Mouse (Mus musculus) liver, embryonic 13.5 days (tissue): ENCODE results near the gene Dnm3. TPM values are rescaled to one million over a fixed set of nuclear protein-coding genes. Genes with fewer than 3 reads are reported as not detected.
A peak's percentile ranks its signal among the peaks of the same experiment; 100 is the strongest.

Source experiments
- ATAC-seq: fragments of 200-750 bp; cut with Nextera tagmentation; 2 replicates; pipeline ENCODE4 v1.8.0; 2017; ENCODE audit warnings: low read depth, mild to moderate bottlenecking, moderate number of reproducible peaks, moderate library complexity
- DNase-seq: peaks from one replicate; pipeline ENCODE4 v3.0.0; 2022
- H3K27ac ChIP-seq: fragments of 300-500 bp; sonication (generic); 2 replicates; pipeline ENCODE4 v1.5.1; 2015; ENCODE audit warnings: moderate library complexity, mild to moderate bottlenecking, inconsistent platforms
- H3K27me3 ChIP-seq: fragments of 300-500 bp; sonication (generic); 2 replicates; pipeline ENCODE4 v1.6.1; 2015; ENCODE audit warnings: mild to moderate bottlenecking, inconsistent platforms
- H3K36me3 ChIP-seq: fragments of 300-500 bp; sonication (generic); 2 replicates; pipeline ENCODE4 v1.6.1; 2015; ENCODE audit warnings: mild to moderate bottlenecking, inconsistent platforms
- H3K4me1 ChIP-seq: fragments of 300-500 bp; sonication (generic); replicated peaks from 2 replicates; pipeline ENCODE4 v1.6.1; 2015; ENCODE audit warnings: inconsistent platforms
- H3K4me2 ChIP-seq: fragments of 300-500 bp; sonication (generic); 2 replicates; pipeline ENCODE4 v1.6.1; 2015; ENCODE audit warnings: inconsistent platforms, mild to moderate bottlenecking, moderate library complexity
- H3K4me3 ChIP-seq: fragments of 300-500 bp; sonication (generic); replicated peaks from 2 replicates; pipeline ENCODE4 v1.5.1; 2015; ENCODE audit warnings: mild to moderate bottlenecking, inconsistent platforms
- H3K9ac ChIP-seq: fragments of 300-500 bp; sonication (generic); 2 replicates; pipeline ENCODE4 v1.6.1; 2015; ENCODE audit warnings: mild to moderate bottlenecking, inconsistent platforms
- H3K9me3 ChIP-seq: fragments of 300-500 bp; sonication (generic); replicated peaks from 2 replicates; pipeline ENCODE4 v1.6.1; 2016; ENCODE audit warnings: inconsistent platforms
- WGBS: fragments of 180-500 bp; shearing (Covaris S2); methylation state at CpG from one replicate; pipeline ENCODE4 v1.1.7; 2015; ENCODE audit not compliant: insufficient replicate concordance; 5-methylcytosine and 5-hydroxymethylcytosine counted together
- polyA plus RNA-seq: library from polyadenylated mRNA; unstranded; fragments of >200 nt; fragmentation: Nextera tagmentation; extraction: Ambion mirVana; gene quantifications from 2 replicates; pipeline ENCODE4 v1.2.1, GENCODE M21; 2015

Dnm3 gene
- polyA plus RNA-seq, result 1.2 and 1.4 TPM in 2 replicates

DNA sequence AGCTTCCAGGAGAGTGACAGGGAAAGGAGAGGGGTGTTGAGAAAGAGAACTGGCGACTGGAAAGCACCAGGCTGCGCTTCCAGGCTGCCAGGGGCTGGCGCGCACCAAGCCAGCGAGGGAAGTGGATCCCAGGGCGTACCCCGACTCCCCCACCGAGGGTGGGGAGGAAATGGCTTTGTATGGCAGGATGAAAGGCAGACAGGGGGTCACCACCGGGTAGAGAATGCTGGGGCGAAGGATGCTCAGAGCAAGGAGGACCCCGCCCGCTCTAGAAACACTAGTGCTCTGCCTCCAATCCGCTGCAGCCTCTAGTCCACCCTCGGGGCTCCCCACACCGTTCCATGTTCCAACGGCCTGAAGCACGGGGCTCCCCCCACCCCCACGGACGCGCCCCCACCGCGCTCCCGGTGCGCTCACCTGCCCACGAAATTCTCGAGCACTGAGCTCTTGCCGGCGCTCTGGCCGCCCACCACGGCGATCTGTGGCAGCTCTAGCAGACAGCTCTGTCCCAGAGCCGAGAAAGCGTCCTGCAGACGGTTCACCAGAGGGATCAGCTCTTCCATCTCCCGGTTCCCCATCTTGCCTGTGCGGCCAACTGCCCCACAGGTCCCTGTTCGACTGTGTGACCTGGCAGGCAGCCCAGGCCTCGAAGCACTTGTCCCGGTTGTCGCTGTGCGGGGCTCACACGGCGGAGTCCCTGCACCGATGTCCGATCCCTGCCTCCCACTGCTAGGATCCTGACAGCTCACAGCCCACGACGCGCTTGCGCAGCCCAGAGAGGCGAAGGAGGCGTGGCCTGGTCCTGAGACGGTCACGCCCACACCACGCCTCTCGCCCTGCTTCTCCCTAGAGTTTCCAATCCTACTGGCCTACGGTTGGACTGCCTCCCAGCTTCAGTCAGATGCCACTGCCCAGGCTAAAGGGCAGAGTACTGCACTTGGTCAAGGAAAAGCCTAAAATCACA, at the start of gene Dnm3:
Gene Dnm3 (minus strand): TSS at position 789 of the 964 bp plus-strand sequence.
- WGBS, result 2% methylated on average over 55 of the region's 56 CpGs
- Histone ChIP-seq H3K27me3 (peaks cover 44% of the 10 kb centered on the region), H3K4me1 (0 out of 2 replicates have a peak, but pooled peaks cover 4% of the 10 kb centered on the region), H3K4me2 (peak within 1 kb of the TSS; percentile 73), H3K9me3 (no peaks in the 10 kb centered on the region), H3K36me3 (no peaks in the 10 kb centered on the region), H3K9ac (peak within 1 kb of the TSS; percentile 13; the same call in 1 of the 2 replicates), H3K27ac (no peak within 1 kb of the TSS), H3K4me3 (peak within 1 kb of the TSS; percentile 58)
- ATAC-seq (peak; percentile 94), DNase-seq (peak; percentile 50)

DNA sequence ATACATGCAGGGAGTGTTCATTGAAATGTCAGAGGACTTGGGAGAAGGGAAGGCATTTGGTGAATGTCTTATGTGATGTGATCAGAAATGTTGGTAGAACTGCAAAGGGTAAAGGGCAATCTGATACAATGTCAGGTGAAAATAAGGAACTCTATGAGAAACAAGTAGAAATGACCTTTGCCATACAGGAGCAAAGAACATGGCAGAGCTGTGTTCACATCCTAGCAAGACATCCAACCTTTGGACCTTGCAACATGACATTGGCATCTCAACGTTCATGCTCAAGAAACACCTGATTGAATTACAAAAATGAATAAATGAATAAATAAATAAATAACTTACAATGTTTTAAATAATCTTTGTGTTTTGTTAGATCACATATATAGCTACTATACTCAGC, 37.3 kb upstream of the Dnm3 start:
- H3K4me1 ChIP-seq, result peaks cover 4% of the 10 kb centered on the region; the same call in 1 of the 2 replicates
- no peaks in the 10 kb centered on the region for H3K36me3 ChIP-seq
- ATAC-seq (no peak), DNase-seq (no peak)
- no peak overlapping the region for H3K4me3 ChIP-seq
- H3K9ac ChIP-seq, result no peak overlapping the region
- no peak overlapping the region for H3K27ac ChIP-seq
- 63% methylated on average over 1 of the region's 1 CpGs for WGBS
- no peaks in the 10 kb centered on the region for H3K9me3 ChIP-seq
- no peaks in the 10 kb centered on the region for H3K27me3 ChIP-seq
- H3K4me2 ChIP-seq, result no peak overlapping the region

DNA sequence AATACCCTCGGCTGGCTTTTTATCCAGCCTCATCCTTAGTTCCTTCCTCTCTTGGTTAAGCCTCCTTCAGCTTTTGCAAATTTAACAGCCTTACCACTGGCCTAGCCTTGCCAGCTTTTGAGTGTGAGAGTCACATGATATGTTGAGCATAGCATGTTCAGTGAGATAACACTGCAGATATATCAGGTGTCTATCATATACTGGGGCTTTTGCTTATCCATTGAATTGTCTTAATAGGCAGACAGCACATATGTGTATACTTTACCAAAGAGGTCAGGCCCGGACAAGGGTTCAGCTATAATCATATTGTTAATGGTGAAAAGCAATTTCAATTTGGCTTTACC, 32.2 kb upstream of the Dnm3 start:
- Histone ChIP-seq H3K27me3 (no peaks in the 10 kb centered on the region), H3K4me2 (0 out of 2 replicates have a peak overlapping the region, but pooled peaks have one; percentile 17), H3K9ac (no peak overlapping the region), H3K4me1 (peaks cover 16% of the 10 kb centered on the region), H3K4me3 (no peak overlapping the region), H3K27ac (no peak overlapping the region), H3K36me3 (no peaks in the 10 kb centered on the region), H3K9me3 (no peaks in the 10 kb centered on the region)
- DNase-seq (no peak), ATAC-seq (peak; percentile 84)
- WGBS, result 26% methylated on average over 2 of the region's 2 CpGs

DNA sequence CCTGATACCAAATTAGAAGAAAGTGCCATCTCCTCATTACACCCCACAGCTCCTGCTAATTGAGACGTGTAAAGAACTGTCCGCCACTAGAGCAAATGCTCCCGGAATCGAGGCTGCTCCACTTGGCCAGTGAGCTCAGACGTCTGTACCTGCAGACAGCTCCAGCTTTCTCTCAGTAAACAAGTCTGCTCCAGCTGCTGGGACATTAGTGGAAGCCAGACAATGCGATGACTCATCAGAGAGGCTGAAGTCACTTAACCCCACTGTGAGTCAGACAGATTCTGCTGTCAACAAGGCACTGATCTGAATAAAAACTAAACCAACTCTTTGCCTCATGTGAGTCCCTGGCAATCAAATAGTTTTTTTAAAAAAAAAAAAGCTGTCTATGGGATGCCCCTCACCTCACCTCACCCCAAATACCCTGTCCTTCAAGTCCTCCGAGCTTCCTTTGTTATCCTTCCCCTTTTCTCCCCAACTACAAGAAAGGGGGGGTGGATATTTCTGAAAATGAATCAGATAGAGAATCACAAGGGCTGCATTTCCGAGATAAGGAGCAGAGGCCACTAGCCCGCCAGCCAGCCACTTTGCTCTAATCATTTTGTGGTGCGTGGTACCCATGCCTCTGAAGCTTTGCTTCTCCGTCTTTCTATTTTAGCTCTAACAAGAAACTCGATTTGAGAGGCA, 31.6 kb upstream of the Dnm3 start:
- peaks cover 16% of the 10 kb centered on the region for H3K4me1 ChIP-seq
- ATAC-seq, result peak; percentile 69
- H3K27me3 ChIP-seq, result no peaks in the 10 kb centered on the region
- H3K27ac ChIP-seq, result no peak overlapping the region
- H3K9ac ChIP-seq, result no peak overlapping the region
- H3K4me2 ChIP-seq, result 0 out of 2 replicates have a peak overlapping the region, but pooled peaks have one; percentile 17
- no peak overlapping the region for H3K4me3 ChIP-seq
- no peak for DNase-seq
- 12% methylated on average over 12 of the region's 12 CpGs for WGBS
- H3K9me3 ChIP-seq, result no peaks in the 10 kb centered on the region
- no peaks in the 10 kb centered on the region for H3K36me3 ChIP-seq

DNA sequence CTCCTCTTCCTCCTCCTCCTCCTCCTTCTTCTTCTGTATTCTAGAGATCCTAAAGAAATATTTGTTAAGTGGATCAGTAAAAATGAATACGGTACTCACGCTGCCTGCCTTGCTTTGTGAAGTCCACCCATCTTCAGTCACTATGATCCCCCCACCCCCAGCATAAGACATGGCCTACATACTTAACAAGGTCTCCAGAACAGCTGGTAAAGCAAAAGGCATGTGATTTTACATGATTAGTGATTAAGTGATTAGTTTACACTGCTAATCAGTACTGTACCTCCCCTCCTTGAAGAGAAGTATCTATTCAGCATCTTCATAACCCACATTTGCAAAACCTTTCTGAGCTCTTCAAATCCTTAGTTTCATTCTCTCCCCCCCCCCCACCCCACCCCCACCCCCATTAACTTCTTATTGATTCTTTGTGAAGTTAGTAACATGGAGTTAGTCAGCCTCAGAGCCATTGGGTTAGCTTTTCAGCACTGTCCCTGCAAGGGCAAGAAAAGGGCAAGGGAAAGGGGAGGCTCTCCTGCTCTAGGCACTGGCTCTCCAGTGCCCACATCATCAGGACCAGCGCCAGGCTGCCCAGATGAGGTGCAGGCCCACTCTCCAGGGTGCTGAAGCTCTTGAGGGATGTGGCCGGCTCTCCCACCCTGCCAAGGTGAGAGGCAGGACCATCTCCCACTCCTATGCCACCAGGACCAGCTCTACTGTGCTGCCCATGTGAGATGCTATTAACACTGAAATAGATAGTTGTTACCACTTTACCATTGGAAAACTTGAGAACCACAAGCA, 30.6 kb upstream of the Dnm3 start:
- Histone ChIP-seq H3K27ac (no peak overlapping the region), H3K4me1 (peaks cover 16% of the 10 kb centered on the region), H3K9ac (no peak overlapping the region), H3K4me3 (no peak overlapping the region), H3K4me2 (no peak overlapping the region), H3K27me3 (no peaks in the 10 kb centered on the region), H3K36me3 (no peaks in the 10 kb centered on the region), H3K9me3 (no peaks in the 10 kb centered on the region)
- ATAC-seq, result no peak
- WGBS, result 69% methylated on average over 4 of the region's 4 CpGs
- DNase-seq, result no peak

DNA sequence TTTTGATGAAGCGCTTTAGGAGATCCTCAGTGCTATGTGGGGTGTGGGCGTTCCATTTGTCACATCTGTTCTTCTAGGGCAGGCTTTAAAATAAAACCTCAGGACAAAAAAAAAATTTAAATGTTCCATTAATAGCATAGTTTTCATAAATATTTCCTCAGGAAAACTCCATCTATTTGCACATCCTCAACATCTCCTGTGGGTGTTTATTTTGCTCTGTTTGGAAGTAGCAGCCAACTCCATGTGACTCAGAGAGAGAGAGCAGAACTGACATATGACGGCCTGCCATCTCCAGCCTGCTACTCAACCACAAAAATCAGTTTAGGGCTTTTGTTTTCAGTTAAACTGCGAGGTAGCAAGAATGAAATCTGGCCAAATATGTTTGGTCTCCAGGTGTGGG, 28.7 kb upstream of the Dnm3 start:
- H3K9me3 ChIP-seq, result no peaks in the 10 kb centered on the region
- 54% methylated on average over 4 of the region's 4 CpGs for WGBS
- peaks cover 16% of the 10 kb centered on the region for H3K4me1 ChIP-seq
- ATAC-seq (no peak), DNase-seq (no peak)
- H3K27ac ChIP-seq, result no peak overlapping the region
- no peaks in the 10 kb centered on the region for H3K27me3 ChIP-seq
- H3K36me3 ChIP-seq, result no peaks in the 10 kb centered on the region
- H3K9ac ChIP-seq, result no peak overlapping the region
- no peak overlapping the region for H3K4me2 ChIP-seq
- H3K4me3 ChIP-seq, result no peak overlapping the region

DNA sequence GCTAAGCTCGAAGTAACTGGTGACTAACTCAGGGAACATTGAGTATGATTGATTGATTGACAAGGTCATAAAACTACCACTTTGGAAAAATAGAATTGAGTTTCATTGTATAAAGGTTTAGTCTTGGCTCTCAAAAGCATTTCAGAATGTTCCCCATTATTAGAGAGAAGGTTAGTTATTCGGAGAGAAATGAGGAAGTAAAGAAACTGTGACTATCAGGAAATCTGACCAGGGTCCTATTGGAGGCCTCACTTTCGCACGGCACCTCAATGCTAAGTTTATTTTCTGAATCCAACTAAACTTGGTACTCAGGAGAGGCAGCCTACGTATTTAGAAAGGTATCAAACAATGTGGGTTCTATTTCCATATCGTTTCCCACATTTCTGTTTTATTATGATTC, 27.8 kb upstream of the Dnm3 start:
- Histone ChIP-seq H3K27ac (no peak overlapping the region), H3K4me3 (no peak overlapping the region), H3K9ac (no peak overlapping the region), H3K36me3 (no peaks in the 10 kb centered on the region), H3K4me1 (peaks cover 16% of the 10 kb centered on the region), H3K27me3 (no peaks in the 10 kb centered on the region), H3K9me3 (no peaks in the 10 kb centered on the region), H3K4me2 (no peak overlapping the region)
- ATAC-seq (no peak), DNase-seq (no peak)
- WGBS, result 39% methylated on average over 6 of the region's 6 CpGs

DNA sequence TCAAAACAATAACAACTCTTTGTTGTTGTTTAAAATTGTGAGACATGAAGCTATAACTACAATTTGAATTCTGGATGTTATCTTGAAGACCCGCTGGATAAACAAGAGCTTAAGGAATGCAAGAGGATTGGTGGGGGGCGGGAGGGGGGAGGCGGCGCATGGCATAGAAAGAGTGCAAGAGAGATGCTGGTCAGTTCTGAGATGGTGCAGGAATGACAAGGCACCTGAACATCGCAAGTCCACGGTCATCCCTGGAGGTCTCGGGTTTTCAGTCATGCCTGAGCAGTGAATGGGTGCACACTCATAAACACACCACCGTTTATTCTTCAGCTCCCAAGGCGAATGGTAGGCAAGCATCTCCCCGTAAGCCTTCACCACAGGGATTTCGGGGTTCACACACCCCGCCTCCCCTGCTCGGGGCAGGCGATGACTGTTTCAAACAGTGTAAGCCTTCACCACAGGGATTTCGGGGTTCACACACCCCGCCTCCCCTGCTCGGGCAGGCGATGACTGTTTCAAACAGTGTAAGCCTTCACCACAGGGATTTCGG, 1.2 kb downstream of the Dnm3 start:
- WGBS, result 6% methylated on average over 19 of the region's 19 CpGs
- Histone ChIP-seq H3K27me3 (peaks cover 44% of the 10 kb centered on the region), H3K4me1 (0 out of 2 replicates have a peak, but pooled peaks cover 4% of the 10 kb centered on the region), H3K4me3 (peak overlapping the region; percentile 58), H3K4me2 (peak overlapping the region; percentile 73), H3K9me3 (no peaks in the 10 kb centered on the region), H3K36me3 (no peaks in the 10 kb centered on the region), H3K27ac (no peak overlapping the region), H3K9ac (no peak overlapping the region)
- ATAC-seq (0 out of 2 replicates have a peak, but pooled peaks have one; percentile 7), DNase-seq (no peak)

DNA sequence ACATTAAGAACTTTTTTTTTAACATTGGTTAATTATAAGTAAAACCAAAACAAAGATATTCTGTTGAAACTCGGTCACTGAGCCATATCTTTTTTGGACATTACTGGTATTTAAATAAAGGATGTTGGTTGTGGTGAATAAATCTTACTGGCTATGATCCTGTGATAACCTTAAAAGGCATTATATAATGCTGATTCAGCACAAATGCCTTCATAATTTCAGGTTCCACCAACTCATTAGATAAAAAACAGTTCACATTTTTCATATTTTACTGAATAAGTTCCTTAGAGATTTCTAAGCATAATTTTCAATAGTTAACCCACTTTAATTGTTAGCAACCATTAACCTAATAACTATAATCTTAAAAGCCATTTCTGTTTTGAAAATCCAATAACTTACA, 4.9 kb downstream of the Dnm3 start:
- H3K4me2 ChIP-seq, result no peak overlapping the region
- WGBS, result 31% methylated on average over 1 of the region's 1 CpGs
- H3K4me3 ChIP-seq, result no peak overlapping the region
- DNase-seq (no peak), ATAC-seq (no peak)
- no peak overlapping the region for H3K9ac ChIP-seq
- H3K36me3 ChIP-seq, result no peaks in the 10 kb centered on the region
- no peak overlapping the region for H3K27ac ChIP-seq
- no peaks in the 10 kb centered on the region for H3K9me3 ChIP-seq
- 0 out of 2 replicates have a peak, but pooled peaks cover under 1% of the 10 kb centered on the region for H3K4me1 ChIP-seq
- peaks cover 34% of the 10 kb centered on the region for H3K27me3 ChIP-seq

DNA sequence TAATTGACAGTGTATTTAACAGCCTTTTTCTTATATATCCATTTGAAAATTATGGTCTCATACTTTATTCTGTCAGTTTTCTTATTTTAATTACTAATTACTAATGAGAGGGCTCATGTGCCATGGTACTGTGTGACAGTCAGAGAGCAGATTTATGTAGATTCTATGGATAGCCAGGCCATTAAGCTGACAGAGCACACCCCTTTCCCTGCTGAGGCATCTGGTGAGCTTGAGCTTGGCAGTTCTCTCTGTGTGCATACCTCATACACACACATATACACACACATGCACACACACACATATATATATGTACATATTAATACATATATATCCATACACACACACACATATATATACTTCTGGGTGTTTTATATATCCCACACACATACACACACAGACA, 6.7 kb downstream of the Dnm3 start:
- H3K9me3 ChIP-seq, result no peaks in the 10 kb centered on the region
- H3K4me1 ChIP-seq, result no peaks in the 10 kb centered on the region
- ATAC-seq, result no peak
- no peaks in the 10 kb centered on the region for H3K36me3 ChIP-seq
- H3K27ac ChIP-seq, result no peak overlapping the region
- no peak overlapping the region for H3K4me2 ChIP-seq
- H3K9ac ChIP-seq, result no peak overlapping the region
- H3K4me3 ChIP-seq, result no peak overlapping the region
- DNase-seq, result no peak
- peaks cover 16% of the 10 kb centered on the region for H3K27me3 ChIP-seq
